Mouse (Mus musculus): ENCODE results near the gene Gpr1.
"Not testable (repeated sequence)": the region's sequence is repeated elsewhere in the genome, so short reads cannot be mapped to it uniquely, and the experiment has no call there.

Gene Gpr1

DNA sequence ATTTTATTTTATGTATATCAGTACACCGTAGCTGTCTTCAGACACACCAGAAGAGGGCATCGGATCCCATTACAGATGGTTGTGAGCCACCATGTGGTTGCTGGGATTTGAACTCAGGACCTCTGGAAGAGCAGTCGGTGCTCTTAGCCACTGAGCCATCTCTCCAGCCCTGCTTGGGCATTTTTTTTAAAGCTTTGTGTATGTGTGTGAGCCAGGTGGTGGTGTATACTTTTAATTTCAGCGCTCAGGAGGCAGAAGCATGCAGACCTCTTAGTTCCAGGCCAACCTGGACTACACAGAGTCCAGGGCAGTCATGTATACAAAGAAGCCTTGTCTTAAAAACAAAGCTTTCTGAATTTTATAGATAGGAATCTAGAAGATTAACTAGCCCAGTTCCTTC, 33.8 kb downstream of the Gpr1 start:
- DNase-seq (ENCODE audit: low read depth, low spot score), result not testable (repeated sequence)

DNA sequence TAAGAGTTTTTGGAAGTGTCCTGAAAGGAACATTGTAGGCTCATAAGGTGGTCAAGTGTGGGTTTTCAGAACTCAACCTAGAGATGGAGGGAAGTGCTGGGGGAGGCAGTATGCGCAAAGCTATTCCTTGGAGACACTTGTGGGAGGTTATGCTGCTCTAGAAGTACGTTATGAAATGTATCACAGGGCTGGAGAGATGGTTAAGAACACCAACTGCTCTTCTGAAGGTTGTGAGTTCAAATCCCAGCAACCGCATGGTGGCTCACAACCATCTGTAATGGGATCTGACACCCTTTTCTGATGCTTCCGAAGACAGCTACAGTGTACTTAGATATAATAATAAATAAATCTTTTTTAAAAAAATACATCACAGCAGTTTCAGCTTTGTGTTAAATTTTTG, 34.2 kb downstream of the Gpr1 start:
- no peak for DNase-seq (ENCODE audit: low read depth, low spot score)

DNA sequence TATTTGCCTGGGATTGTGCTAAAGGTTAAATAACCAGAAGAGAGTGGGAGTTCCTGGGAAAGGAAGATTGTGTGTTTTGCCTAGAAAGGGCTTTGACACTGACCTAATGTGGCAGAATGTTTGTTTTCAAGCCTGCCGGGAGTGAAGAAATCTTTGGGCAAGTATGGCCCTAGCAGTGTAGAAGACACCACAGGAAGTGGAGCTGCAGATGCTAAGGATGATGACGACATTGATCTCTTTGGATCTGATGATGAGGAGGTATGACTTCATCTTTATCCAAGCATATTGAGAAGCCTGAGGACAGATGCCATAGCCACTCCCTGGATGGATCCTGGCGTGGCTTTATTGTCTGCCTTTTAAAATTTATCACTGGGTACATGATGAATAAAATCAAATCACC, 36.0 kb downstream of the Gpr1 start:
- no peak for DNase-seq (ENCODE audit: low read depth, low spot score)

DNA sequence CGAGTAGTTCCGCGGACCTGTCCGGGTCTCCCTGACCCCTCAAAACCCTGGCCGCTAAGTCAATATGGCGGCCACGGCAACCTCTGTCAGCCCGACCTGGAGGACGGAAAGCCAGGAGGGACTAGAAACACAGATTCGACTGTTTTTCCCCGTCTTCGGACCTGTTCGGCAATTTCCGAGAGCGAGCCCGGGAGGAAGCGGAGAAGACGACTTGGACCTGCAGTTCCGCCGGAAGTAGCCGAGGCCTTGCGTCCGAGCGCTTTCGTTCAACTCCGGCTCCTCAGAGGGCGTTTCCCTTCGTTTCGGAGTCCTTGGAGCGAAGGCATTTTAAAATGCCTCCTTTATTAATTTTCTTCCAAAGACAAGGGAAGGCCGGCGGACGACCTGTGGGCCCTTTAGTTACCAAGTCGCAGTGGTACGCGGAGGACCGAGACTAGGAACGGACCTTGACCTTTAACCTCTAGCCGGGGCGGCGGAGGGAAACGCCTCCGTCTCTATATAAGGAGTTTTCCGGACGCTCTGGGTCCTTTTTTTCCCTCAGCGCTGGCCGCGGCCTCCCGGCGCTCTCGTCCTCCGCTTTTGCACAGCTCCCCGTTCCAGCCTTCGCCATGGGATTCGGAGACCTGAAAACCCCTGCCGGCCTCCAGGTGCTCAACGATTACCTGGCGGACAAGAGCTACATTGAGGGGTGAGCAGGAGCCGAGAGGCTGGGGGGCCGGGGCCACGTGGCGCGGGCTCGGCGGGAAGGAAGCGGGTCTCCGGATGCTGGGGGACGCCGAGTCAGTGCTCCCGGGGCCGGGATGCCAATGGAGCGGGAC, 37.5 kb downstream of the Gpr1 start, which contains the start of the genes Eef1b2 and Ndufs1:
Eef1b2 (plus strand) TSS at position 222 of the 818 bp plus-strand sequence.
Ndufs1 (minus strand) TSS at position 230 of the 818 bp plus-strand sequence.
- DNase-seq (ENCODE audit: low read depth, low spot score), result peak; percentile 97

DNA sequence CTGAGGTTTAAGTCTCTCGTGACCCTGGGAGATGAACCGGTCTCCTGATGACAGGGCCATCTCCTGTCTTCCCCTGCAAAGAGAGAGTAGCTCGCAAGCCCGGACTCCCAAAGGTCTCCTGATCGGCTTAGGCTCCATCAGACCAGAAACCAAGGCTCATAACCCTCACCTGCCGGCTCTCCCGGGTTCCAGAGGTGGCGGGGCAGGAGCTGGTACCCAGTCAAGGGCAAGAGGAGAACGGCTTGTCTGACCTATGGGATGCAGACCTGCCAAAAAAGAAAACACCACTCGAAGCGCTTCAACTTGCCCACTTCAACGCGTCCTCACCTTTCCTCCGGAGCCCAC, 38.1 kb downstream of the Gpr1 start:
- DNase-seq (ENCODE audit: low read depth, low spot score), result no peak

- DNase-seq (ENCODE audit: low read depth, low spot score), result no peak
Measured at GRCm38 (mm10) chr1:63175853-63176252, 38.5 kb downstream of the Gpr1 start.

- DNase-seq (ENCODE audit: low read depth, low spot score), result no peak
Measured at GRCm38 (mm10) chr1:63168638-63169037, 45.7 kb downstream of the Gpr1 start.

DNA sequence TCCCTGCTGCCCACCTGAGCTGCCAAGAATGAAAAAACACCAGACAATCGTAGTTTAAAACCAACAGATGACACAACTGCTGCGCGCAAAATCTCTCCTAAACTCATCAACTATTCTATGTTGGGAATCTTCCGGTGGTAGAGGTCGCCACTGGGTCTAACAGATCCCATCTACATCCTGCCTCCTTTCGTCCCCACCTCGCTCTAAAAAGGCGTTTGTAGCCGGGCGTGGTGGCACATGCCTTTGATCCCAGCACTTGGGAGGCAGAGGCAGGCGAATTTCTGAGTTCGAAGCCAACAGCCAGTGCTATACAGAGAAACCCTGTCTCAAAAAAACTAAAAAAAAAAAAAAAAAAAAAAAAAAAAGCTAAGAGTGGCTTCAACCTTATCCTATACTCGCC, 74.1 kb downstream of the Gpr1 start:
- DNase-seq (ENCODE audit: low read depth, low spot score), result no peak

GRCm38 (mm10) chr1:63138586-63138985, 75.8 kb downstream of the Gpr1 start:
- not testable (repeated sequence) for DNase-seq (ENCODE audit: low read depth, low spot score)

DNA sequence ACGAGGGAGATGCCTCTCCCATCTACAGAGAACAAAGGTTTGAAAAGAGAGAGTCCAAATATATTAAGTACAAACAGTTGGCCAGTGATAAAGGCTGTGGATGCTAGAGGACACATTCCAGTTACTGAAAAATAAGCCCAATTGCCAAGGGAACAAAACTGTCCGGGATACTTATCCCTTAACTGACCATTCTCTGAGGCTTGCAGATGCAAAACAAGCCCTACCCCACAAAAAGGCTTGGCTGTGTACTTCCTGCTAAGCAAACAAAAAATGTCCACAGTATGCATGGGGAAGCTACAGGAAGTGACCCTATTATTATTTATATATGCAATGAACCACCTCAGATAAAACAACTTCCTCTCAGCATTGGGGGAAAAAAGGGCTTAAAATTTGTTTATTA, 76.4 kb downstream of the Gpr1 start:
- no peak for DNase-seq (ENCODE audit: low read depth, low spot score)

DNA sequence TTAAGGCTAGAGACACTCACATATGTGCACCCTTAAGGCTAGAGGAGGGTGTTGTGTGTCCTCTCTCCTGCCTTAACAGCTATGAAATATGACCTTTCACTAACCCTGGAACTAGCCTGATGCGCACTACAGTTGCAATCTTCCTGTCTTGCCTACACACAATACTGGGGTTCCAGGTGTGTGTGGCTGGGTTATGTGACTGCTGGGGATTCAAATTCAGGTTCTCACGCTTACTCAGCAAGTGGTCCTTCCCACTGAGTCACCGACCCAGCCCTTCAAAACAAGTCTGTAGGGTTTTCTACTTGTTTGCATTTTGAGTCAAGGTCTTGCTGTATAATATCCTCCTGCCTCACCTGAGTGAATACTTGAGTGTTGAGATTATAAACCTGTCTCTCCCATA, 79.8 kb downstream of the Gpr1 start:
- no peak for DNase-seq (ENCODE audit: low read depth, low spot score)

All from retina, postnatal 7 days (tissue).